Mouse (Mus musculus) heart, postnatal 0 days (tissue): ENCODE measurements around the gene Pgp. TPM values are rescaled to one million over a fixed set of nuclear protein-coding genes. Genes with fewer than 3 reads are reported as not detected.

Source experiments
- ATAC-seq: fragments of 200-750 bp; cut with Nextera tagmentation; 2 replicates; pipeline ENCODE4 v1.8.0; 2017; ENCODE audit warnings: low read depth, moderate number of reproducible peaks, moderate library complexity; ENCODE audit not compliant: insufficient read depth
- DNase-seq: peaks from one replicate; pipeline ENCODE4 v3.0.0-alpha.2; 2016; ENCODE audit warnings: low spot score
- H3K27ac ChIP-seq: fragments of 300-500 bp; sonication (generic); 2 replicates; pipeline ENCODE4 v1.5.1; 2014; ENCODE audit warnings: low read depth, mild to moderate bottlenecking
- H3K27me3 ChIP-seq: fragments of 300-500 bp; sonication (generic); 2 replicates; pipeline ENCODE4 v1.6.1; 2014; ENCODE audit warnings: low read length, mixed read lengths; ENCODE audit not compliant: control insufficient read depth, insufficient read depth
- H3K36me3 ChIP-seq: fragments of 300-500 bp; sonication (generic); replicated peaks from 2 replicates; pipeline ENCODE4 v1.6.1; 2014; ENCODE audit warnings: low read length, mixed read lengths; ENCODE audit not compliant: control insufficient read depth, insufficient read depth
- H3K4me1 ChIP-seq: fragments of 300-500 bp; sonication (generic); 2 replicates; pipeline ENCODE4 v1.6.1; 2014; ENCODE audit warnings: antibody characterized with exemption; ENCODE audit not compliant: control insufficient read depth, insufficient read depth
- H3K4me2 ChIP-seq: fragments of 300-500 bp; sonication (generic); 2 replicates; pipeline ENCODE4 v1.6.1; 2014; ENCODE audit warnings: low read depth, mild to moderate bottlenecking, low read length, moderate library complexity
- H3K4me3 ChIP-seq: fragments of 300-500 bp; sonication (generic); 2 replicates; pipeline ENCODE4 v1.5.1; 2014; ENCODE audit warnings: low read depth, low read length
- H3K9ac ChIP-seq: fragments of 300-500 bp; sonication (generic); replicated peaks from 2 replicates; pipeline ENCODE4 v1.6.1; 2014; ENCODE audit warnings: low read depth, low read length, mixed read lengths
- H3K9me3 ChIP-seq: fragments of 300-500 bp; sonication (generic); replicated peaks from 2 replicates; pipeline ENCODE4 v1.6.1; 2016; ENCODE audit warnings: low read length; ENCODE audit not compliant: control insufficient read depth
- CTCF ChIP-seq: IDR thresholded peaks from 2 replicates; pipeline ENCODE4 v1.5.1; 2016; ENCODE audit warnings: antibody characterized with exemption, control low read depth, low read depth
- EP300 ChIP-seq: IDR thresholded peaks from 2 replicates; pipeline ENCODE4 v1.6.1; 2016; ENCODE audit warnings: antibody characterized with exemption, low read depth
- WGBS: fragments of 180-500 bp; shearing (Covaris S2); extraction: QIAGEN DNeasy Blood & Tissue Kit; methylation state at CpG from one replicate; pipeline ENCODE4 v1.1.7; 2014; 5-methylcytosine and 5-hydroxymethylcytosine counted together
- polyA plus RNA-seq: library from polyadenylated mRNA; unstranded; fragments of >200 nt; fragmentation: Nextera tagmentation; extraction: Ambion mirVana; gene quantifications from 2 replicates; pipeline ENCODE4 v1.2.1, GENCODE M21; 2015
- total RNA-seq: library from RNA; depleted of rRNA; stranded (reverse); fragments of >200 nt; gene quantifications from 2 replicates; pipeline ENCODE4 v1.2.3, GENCODE M21; 2014; ENCODE audit warnings: low replicate concordance

Gene Pgp
- total and polyA plus RNA-seq, 2 experiments from 2014 or later, result 62.3 to 70.6 TPM

DNA sequence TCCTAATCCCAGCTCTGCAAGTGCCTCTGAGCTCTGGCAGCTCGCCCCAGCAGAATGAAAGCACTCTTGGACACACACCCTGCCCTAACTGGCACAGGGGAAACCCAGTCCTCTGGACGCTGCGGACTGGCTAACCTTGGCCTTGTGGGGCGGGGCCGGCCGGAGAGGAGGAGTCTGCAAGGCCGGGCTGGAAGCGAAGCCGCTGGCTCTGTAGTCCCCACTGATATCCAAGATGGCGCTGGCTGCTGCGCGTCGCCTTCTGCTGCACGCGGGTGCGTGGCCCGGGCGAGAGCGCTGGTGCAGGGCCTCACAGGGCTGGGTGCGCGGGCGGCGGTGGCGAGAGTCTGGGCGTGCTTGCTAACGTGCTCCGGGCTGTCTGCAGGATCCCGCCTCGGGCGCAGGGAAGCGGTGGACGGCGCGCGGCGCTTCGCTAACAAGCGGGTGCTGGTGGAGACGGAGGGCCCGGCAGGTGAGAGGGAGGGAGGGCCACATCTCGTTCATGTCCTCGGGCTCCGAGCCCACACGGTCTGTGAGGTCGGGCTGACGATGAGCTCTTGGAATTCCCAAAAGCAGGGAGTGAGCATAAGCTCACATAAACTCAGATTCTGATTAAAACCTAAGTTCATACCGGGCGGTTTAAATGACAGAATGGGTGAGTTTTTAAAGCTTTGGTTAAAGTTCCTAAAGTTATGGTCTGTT, 43.6 kb upstream of the Pgp start, which contains the start of gene Eci1:
Gene Eci1, plus strand, starts transcription at position 171 of the 699 bp plus-strand sequence.
- H3K36me3 ChIP-seq, result peaks cover 32% of the 10 kb centered on the region
- H3K9ac ChIP-seq, result peak within 1 kb of the TSS; percentile 84
- WGBS, result 0% methylated on average over 48 of the region's 48 CpGs
- ATAC-seq, result peak; percentile 97
- no peaks in the 10 kb centered on the region for H3K9me3 ChIP-seq
- no peaks in the 10 kb centered on the region for H3K27me3 ChIP-seq
- H3K27ac ChIP-seq, result peak within 1 kb of the TSS; percentile 96
- peak within 1 kb of the TSS; percentile 62 for H3K4me2 ChIP-seq
- peak; percentile 97 for DNase-seq
- H3K4me3 ChIP-seq, result peak within 1 kb of the TSS; percentile 63
- peaks cover 12% of the 10 kb centered on the region for H3K4me1 ChIP-seq
- no peak for TF ChIP-seq CTCF

DNA sequence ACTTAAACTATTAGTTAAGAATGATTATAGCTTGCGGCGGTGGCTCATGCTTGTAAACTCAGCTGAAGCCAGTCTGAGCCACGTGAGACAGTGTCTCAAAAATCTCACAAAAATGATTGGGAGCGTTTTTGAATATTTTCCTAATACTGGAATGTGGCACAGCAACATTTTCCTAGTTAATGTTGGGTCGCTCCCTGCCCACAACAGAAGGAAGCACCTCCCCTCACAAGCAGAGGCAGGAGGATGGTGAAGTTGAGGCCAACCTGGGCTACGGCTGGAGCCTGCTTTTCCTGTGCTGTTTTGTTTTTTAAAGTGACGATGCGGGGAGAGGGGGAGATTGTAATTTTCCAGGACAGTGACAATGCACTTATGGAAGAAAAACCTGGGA, 43.0 kb upstream of the Pgp start:
- Histone ChIP-seq H3K27ac (peak overlapping the region; percentile 96), H3K27me3 (no peaks in the 10 kb centered on the region), H3K9ac (peak overlapping the region; percentile 84), H3K36me3 (peaks cover 27% of the 10 kb centered on the region), H3K4me1 (peaks cover 12% of the 10 kb centered on the region), H3K4me2 (peak overlapping the region; percentile 62), H3K9me3 (no peaks in the 10 kb centered on the region), H3K4me3 (peak overlapping the region; percentile 63)
- TF ChIP-seq EP300 (no peak), CTCF (no peak)
- no peak for ATAC-seq
- DNase-seq, result peak; percentile 48
- WGBS, result 2% methylated on average over 8 of the region's 8 CpGs

GRCm38 (mm10) chr17:24429201-24429983, 40.8 kb upstream of the Pgp start:
- H3K27ac ChIP-seq, result peak overlapping the region; percentile 92
- H3K27me3 ChIP-seq, result no peaks in the 10 kb centered on the region
- WGBS, result 48% methylated on average over 14 of the region's 14 CpGs
- H3K9ac ChIP-seq, result peak overlapping the region; percentile 35
- peak overlapping the region; percentile 3; the same call in 1 of the 2 replicates for H3K4me3 ChIP-seq
- H3K4me2 ChIP-seq, result peak overlapping the region; percentile 36
- ATAC-seq (peak; percentile 67), DNase-seq (peak; percentile 84)
- H3K4me1 ChIP-seq, result peaks cover 12% of the 10 kb centered on the region
- H3K36me3 ChIP-seq, result peaks cover 18% of the 10 kb centered on the region
- no peaks in the 10 kb centered on the region for H3K9me3 ChIP-seq
- no peak for TF ChIP-seq CTCF
- TF ChIP-seq EP300, result peak; percentile 13

DNA sequence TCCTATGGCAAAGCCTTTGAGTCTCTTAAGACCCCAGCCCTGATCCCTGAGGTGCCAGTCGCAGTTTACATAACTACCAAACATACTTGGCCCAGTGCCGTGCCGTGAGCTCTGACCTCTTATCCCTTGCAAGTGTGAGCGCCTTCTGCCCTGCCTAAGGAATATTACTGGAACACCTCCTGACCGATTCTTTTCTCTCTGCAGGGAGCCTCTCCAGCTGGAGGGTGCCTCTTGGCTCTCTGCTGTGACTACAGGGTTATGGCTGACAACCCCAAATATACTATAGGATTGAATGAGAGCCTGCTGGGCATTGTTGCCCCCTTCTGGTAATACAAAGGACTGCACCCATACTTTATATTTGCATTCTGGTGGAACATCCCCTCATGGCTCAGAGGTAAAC, 33.2 kb upstream of the Pgp start:
- H3K27ac ChIP-seq, result no peak overlapping the region
- no peaks in the 10 kb centered on the region for H3K9me3 ChIP-seq
- no peak overlapping the region for H3K9ac ChIP-seq
- H3K4me3 ChIP-seq, result no peak overlapping the region
- TF ChIP-seq EP300 (no peak), CTCF (peak; percentile 76)
- no peaks in the 10 kb centered on the region for H3K4me1 ChIP-seq
- H3K4me2 ChIP-seq, result no peak overlapping the region
- peak; percentile 33; the same call in 1 of the 2 replicates for ATAC-seq
- DNase-seq, result no peak
- H3K36me3 ChIP-seq, result peaks cover 84% of the 10 kb centered on the region
- no peaks in the 10 kb centered on the region for H3K27me3 ChIP-seq
- WGBS, result 79% methylated on average over 5 of the region's 5 CpGs

DNA sequence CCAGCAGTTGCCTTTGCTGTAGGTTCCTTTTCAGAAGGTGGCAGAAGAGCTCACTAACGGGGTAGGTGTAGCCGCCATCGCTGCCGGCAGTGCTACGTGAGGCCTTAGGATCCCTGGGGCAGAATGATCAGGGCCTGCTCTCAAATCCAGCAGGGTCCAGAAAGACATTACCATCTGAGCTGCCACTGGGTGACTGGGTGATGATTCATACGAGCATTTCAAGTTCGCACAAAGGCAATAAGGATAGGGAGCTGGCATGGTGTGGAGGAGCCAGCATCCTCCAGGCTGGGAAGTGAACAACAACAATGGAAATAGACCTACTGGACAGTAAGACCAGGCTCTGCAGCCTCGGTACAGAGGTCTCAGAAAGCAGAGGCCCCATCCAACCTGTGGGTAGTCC, 29.8 kb upstream of the Pgp start:
- Histone ChIP-seq H3K9ac (no peak overlapping the region), H3K9me3 (no peaks in the 10 kb centered on the region), H3K36me3 (peaks cover 88% of the 10 kb centered on the region), H3K4me2 (no peak overlapping the region), H3K27me3 (no peaks in the 10 kb centered on the region), H3K27ac (no peak overlapping the region), H3K4me1 (no peaks in the 10 kb centered on the region), H3K4me3 (no peak overlapping the region)
- ATAC-seq, result no peak
- TF ChIP-seq CTCF (no peak), EP300 (no peak)
- WGBS, result 85% methylated on average over 8 of the region's 8 CpGs
- no peak for DNase-seq
